Mouse (Mus musculus): Measurements from ENCODE around the gene Polr2a. TPM values are rescaled to one million over a fixed set of nuclear protein-coding genes. Genes with fewer than 3 reads are reported as not detected.

The Polr2a gene
- polyA plus RNA-seq, 1 experiment = 18.5 TPM

DNA sequence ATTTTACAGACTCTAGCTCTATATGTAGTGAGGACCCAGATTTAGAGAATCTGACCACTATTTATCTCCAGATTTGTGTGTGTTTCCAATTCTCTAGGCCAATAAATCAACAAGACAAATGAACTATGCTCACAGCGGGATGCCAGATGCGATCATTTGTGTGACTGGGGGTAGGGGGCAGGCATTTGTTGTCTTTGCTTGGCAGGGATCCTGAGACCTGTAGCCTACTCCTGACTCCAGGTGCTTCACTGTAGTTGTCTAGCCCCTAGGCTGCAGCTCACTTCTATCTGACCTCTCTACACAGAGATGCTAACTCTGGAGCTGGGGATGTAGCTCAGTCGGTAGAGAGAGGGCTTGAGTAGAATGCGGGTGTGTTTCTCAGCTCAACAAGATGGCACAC is 23.4 kb upstream of the Polr2a start:
- DNase-seq (ENCODE audit: low read depth) = no peak

- DNase-seq (ENCODE audit: low read depth) = no peak
These were observed 20.5 kb upstream of the Polr2a start for GRCm38 (mm10) chr11:69778985-69779384.

- DNase-seq (ENCODE audit: low read depth) = no peak
These were observed 20.0 kb upstream of the Polr2a start for GRCm38 (mm10) chr11:69778258-69778982.

- DNase-seq (ENCODE audit: low read depth) = no peak
These were observed 19.2 kb upstream of the Polr2a start for GRCm38 (mm10) chr11:69777504-69778257.

DNA sequence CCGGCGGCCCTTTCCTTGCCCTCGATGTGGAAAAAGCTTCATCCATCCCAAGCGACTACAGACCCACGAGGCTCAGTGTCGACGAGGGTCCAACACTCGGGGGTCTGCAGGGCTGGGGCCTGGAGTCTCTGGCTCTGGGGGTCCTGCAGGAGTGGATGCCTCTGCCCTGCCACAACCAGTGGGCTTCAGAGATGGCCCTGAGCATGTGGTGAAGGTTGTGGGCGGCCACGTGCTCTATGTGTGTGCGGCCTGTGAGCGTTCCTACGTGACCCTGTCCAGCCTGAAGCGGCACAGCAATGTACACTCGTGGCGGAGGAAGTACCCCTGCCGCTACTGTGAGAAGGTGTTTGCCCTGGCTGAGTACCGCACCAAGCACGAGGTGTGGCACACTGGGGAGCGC is 18.1 kb upstream of the Polr2a start:
- DNase-seq (ENCODE audit: low read depth) = no peak

DNA sequence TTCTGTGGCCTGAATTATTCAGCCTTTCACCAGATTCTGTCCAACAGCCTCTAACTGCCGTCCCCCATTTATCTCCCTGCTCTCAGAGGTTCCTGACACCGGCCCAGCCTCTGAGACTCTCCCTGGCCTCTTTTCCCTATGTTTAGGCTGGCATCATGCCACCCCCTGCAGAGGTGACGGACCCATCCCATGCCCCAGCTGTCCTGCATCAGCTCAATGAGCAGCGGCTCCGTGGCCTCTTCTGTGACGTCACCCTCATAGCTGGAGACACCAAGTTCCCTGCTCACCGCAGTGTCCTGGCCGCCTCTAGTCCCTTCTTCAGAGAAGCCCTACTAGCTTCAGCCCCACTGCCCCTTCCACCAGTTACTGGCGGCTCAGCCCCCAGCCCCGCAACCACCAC is 17.3 kb upstream of the Polr2a start:
- no peak for DNase-seq (ENCODE audit: low read depth)

- DNase-seq (ENCODE audit: low read depth) = no peak
These were observed 16.5 kb upstream of the Polr2a start for GRCm38 (mm10) chr11:69774961-69775360.

- no peak for DNase-seq (ENCODE audit: low read depth)
These were observed 9.1 kb upstream of the Polr2a start for GRCm38 (mm10) chr11:69767625-69767909.

DNA sequence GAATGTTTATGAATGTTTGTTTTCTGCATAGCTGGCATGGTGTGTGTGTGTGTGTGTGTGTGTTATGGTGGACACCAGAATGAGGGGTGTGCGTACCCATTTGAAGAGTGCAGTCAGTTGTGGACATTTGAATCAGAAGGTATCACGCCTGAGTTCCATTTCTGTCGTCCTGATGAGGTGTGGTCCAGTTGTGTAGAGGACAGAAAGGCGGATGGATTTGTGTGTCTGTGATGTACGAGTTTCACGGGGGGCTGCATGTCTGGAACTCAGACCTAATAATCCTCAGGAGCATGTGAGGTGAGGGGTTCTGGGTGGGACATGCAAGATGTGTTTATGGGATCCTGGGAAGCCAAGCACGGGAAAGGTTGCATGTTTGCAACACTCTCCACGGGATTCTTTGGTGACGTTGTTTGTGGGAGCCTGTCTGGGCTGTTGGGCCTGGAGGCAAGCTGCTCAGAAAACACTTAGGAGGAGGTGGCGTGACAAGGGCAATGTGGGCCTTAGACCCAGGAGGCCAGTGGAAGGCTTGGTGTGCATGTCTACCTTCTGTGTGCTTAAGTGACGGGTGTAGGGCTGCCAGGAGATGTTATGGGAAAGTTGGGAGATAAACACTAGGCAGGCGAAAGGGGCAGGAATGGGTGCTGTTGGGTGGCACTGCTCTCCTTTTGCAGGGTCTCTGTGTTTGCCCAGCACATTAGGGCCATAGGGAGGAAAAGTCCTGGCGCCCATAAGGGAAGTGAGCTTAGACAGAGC is 8.6 kb upstream of the Polr2a start:
- DNase-seq (ENCODE audit: low read depth) = no peak

GRCm38 (mm10) chr11:69766126-69766609 is 7.7 kb upstream of the Polr2a start:
- DNase-seq (ENCODE audit: low read depth) = no peak

GRCm38 (mm10) chr11:69765221-69766125 is 7.0 kb upstream of the Polr2a start, which contains the start of gene Zbtb4:
Gene Zbtb4, plus strand, starts transcription at chr11:69765912.
- DNase-seq (ENCODE audit: low read depth) = no peak

DNA sequence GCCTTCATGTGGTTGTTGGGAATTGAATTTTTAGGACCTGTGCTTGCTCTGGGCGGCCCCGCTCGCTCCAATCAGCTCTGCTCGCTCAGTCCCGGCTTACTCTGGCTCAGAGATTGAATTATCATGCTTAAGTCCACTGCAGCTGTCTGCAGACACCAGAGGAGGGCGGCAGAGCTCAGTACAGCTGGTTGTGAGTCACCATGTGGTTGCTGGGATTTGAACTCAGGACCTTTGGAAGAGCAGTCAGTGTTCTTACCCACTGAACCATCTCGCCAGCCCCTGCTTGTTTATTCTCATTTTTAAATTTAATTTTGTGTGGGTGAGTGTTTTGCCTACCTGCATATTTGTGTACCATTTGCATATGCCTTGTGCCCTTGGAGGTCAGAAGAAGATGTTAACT is 5.1 kb upstream of the Polr2a start:
- DNase-seq (ENCODE audit: low read depth) = no peak

DNA sequence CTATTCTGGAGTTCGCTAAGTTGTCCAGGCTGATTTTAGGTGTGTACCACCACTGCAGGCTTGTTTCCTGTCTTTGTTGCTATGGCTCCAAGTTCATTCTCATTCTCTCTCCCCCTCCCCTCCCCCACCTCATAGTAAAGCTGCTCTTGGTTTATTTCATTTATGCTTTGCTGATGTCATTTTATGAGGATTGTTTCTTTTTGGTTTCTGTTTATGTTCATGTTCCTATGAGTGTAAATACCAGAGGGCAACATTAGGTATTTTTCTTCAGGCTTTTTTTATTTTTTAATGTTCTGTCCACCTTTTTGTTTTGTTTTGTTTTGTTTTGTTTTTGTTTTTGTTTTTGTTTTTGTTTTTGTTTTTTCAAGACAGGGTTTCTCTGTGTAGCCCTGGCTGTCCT is 3.4 kb upstream of the Polr2a start, which contains the start of gene Slc35g3:
Gene Slc35g3 (minus strand): TSS at position 101 of the 400 bp plus-strand sequence.
- no peak for DNase-seq (ENCODE audit: low read depth)

DNA sequence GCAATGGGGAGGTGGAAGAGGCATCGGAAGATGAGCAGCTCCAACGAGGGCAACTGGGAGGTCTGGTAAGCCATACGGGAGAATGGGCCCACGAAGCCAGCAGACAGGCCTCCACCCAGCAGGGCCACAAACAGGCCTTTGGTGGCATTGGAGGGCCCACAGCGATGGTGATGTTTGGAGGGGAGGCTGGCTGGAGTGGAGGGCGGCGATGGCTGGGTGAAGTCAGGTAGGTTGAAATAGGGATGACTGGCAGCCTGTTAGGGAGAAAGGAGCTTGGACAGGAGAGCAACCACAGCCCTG is 2.4 kb upstream of the Polr2a start:
- no peak for DNase-seq (ENCODE audit: low read depth)

DNA sequence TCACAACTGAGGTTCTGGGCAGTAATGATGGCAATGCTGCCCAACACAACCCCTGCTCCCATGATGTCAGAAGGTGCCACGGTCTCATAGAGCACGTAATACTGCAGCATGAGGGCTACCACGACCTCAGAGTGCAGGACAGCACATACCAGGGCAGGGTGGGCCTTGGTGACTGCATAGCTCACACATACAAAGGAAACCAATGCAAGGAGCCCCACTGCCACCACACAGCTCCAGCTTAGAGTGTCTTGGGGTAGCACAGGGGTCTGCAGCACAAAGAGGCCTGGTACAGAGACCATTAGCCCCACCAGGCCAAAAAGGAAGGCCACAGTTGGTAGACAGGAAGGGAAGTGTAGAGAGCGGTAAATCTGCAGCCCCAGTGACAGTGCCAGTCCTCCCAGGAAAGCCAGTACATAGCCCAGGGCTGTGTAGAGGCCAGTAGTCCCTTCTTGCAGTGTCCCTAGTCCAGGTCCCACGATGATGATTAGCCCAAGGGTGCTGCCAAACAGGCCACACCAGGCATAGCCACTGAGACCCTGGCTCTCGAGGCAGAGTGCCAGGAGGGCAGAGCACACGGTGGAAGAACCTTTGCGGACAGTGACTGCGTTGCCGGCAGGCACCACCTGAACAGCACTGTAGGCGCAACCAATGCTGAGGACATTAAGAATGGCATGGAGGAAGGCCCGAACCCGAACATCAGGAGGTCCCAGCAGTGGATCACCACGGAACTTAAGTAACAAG is 1.9 kb upstream of the Polr2a start:
- DNase-seq (ENCODE audit: low read depth) = no peak

DNA sequence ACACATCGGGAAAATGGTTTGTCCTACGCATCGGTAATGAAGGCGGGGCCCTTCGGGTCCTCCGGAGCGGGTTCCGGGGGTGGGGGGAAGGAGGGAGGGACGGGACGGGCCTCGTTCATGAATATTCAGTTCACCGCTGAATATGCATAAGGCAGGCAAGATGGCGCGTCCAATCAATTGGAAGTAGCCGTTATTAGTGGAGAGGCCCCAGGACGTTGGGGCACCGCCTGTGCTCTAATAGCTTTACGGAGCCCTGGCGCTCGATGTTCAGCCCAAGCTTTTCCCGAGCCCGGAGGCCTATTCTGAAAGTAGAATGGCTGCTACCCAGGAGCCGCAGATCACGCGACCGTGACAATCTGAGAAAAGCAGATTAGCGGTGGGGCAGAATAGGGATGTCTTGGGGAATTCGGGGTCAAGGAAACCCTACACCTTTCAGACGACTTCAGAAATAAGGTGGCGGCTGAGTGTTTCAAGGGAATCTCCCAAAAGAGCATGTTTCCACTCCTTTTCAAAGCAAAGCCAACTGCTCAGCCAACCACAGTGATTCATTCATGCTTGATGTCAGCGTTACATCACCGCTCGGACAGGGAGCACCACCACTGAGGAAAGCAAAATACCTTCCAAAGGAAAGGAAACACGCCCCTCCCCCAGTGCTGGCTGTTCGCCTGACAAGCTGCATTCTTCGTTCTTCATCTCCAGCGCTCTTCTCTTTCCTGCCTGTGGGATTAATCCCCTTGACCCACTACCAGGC is 709 bp upstream of the Polr2a start:
- DNase-seq (ENCODE audit: low read depth) = no peak

- no peak for DNase-seq (ENCODE audit: low read depth)
These were observed 364 bp downstream of the Polr2a start for GRCm38 (mm10) chr11:69758090-69758456.

GRCm38 (mm10) chr11:69757303-69758089 is 941 bp downstream of the Polr2a start:
- no peak for DNase-seq (ENCODE audit: low read depth)

GRCm38 (mm10) chr11:69754701-69755100 is 3.7 kb downstream of the Polr2a start:
- no peak for DNase-seq (ENCODE audit: low read depth)

All from gonadal fat pad, adult 2 months (tissue).